Comparison of ENCODE assay signal across 22 mouse cellular contexts in the genomic region with DNA sequence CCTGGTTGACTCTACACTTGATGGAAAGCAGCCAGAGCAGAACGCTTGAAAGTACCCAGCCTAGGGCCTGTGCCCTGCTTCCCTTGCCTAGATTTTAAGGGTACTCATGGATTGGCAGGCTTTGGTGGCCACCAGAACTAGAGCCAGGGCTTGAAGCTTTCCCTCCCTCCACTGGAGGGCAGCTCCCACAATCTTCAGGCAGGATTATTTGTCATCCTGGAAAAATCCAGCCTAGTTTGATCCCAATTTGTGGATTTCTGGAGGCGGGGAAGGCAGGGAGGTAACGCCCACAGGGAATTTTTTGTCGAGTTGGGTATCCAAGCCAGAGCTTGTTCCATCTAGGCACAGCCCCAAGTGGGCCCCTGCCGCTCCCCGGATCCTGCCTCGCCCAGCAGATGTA. TPM values are rescaled to one million over a fixed set of nuclear protein-coding genes. Genes with fewer than 3 reads are reported as not detected.
"Had no signal": no experiment of that assay in that cellular context is flagged by ENCODE, and none has a peak within 500 bp of the region (broad histone marks: within the 10 kb centered on the region; RNA-seq: fewer than 3 reads in every experiment).

No protein-coding gene starts in this region.

- H3K27ac ChIP-seq: intestine, embryonic 15.5 days; kidney, embryonic 15.5 days; liver, embryonic 14.5 days; midbrain, embryonic 10.5 days; midbrain, embryonic 15.5 days; neural tube, embryonic 15.5 days had no signal

- DNase-seq: kidney, adult 18-20 months; kidney, postnatal 14 days; layer of hippocampus, adult 9-11 months; liver; lung, adult 18-20 months; lung, postnatal 4 days; right cerebral cortex, adult 18-20 months; right cerebral cortex, postnatal 25 days; thymus, adult 2 months; thymus, postnatal 25 days had no signal

- H3K36me3 ChIP-seq: intestine, embryonic 15.5 days; kidney, embryonic 15.5 days; midbrain, embryonic 10.5 days; midbrain, embryonic 15.5 days; neural tube, embryonic 15.5 days had no signal

- H3K9me3 ChIP-seq: intestine, embryonic 15.5 days; kidney, embryonic 15.5 days; midbrain, embryonic 10.5 days; midbrain, embryonic 15.5 days; neural tube, embryonic 15.5 days had no signal

- H3K4me2 ChIP-seq: intestine, embryonic 15.5 days; kidney, embryonic 15.5 days; midbrain, embryonic 15.5 days; neural tube, embryonic 15.5 days had no signal

- H3K4me3 ChIP-seq: intestine, embryonic 15.5 days; kidney, embryonic 15.5 days; midbrain, embryonic 10.5 days; midbrain, embryonic 15.5 days; neural tube, embryonic 15.5 days had no signal

- ATAC-seq: intestine, embryonic 15.5 days; lung, postnatal 0 days; midbrain, embryonic 15.5 days had no signal

- H3K9ac ChIP-seq: intestine, embryonic 15.5 days; kidney, embryonic 15.5 days; liver, embryonic 14.5 days; midbrain, embryonic 15.5 days; neural tube, embryonic 15.5 days had no signal

RNA-seq across cellular contexts. Expression of gene Zfp385c, which starts 1.9 kb away (rescaled TPM):
- total RNA-seq: megakaryocyte, adult 5-6 weeks had no signal
- polyA plus RNA-seq: liver, embryonic 14.5 days; lung, postnatal 0 days; neural tube, embryonic 11.5 days; stomach, embryonic 14.5 days had no signal

RNA-seq across cellular contexts. Expression of gene Hspb9, which starts 23.3 kb away (rescaled TPM):
- total RNA-seq: left cerebral cortex, postnatal 10 days; megakaryocyte, adult 5-6 weeks had no signal
- polyA plus RNA-seq: kidney, embryonic 15.5 days; midbrain, embryonic 15.5 days; neural tube, embryonic 11.5 days; neural tube, embryonic 15.5 days; small intestine, adult 2 months had no signal
